Mouse (Mus musculus) intestine, postnatal 0 days (tissue): ENCODE measurements around the gene Tmed1. TPM values are rescaled to one million over a fixed set of nuclear protein-coding genes. Genes with fewer than 3 reads are reported as not detected.
"Not testable (repeated sequence)": the region's sequence is repeated elsewhere in the genome, so short reads cannot be mapped to it uniquely, and the experiment has no call there.

Experiments
- ATAC-seq: fragments of 200-750 bp; cut with Nextera tagmentation; 2 replicates; pipeline ENCODE4 v1.8.0; 2017; ENCODE audit warnings: mild to moderate bottlenecking, moderate TSS enrichment, moderate library complexity
- H3K27ac ChIP-seq: fragments of 300-500 bp; sonication (generic); 2 replicates; pipeline ENCODE4 v1.5.1; 2014; ENCODE audit warnings: mild to moderate bottlenecking, low read depth, low read length, moderate library complexity
- H3K27me3 ChIP-seq: fragments of 300-500 bp; sonication (generic); replicated peaks from 2 replicates; pipeline ENCODE4 v1.6.1; 2014; ENCODE audit warnings: low read length, mixed read lengths; ENCODE audit not compliant: control insufficient read depth, insufficient read depth
- H3K36me3 ChIP-seq: fragments of 300-500 bp; sonication (generic); 2 replicates; pipeline ENCODE4 v1.6.1; 2014; ENCODE audit warnings: mild to moderate bottlenecking, moderate library complexity; ENCODE audit not compliant: control insufficient read depth, insufficient read depth
- H3K4me1 ChIP-seq: fragments of 300-500 bp; sonication (generic); replicated peaks from 2 replicates; pipeline ENCODE4 v1.6.1; 2014; ENCODE audit warnings: antibody characterized with exemption, low read length, mixed read lengths; ENCODE audit not compliant: control insufficient read depth, insufficient read depth
- H3K4me2 ChIP-seq: fragments of 300-500 bp; sonication (generic); replicated peaks from 2 replicates; pipeline ENCODE4 v1.6.1; 2014; ENCODE audit warnings: low read depth, mild to moderate bottlenecking, moderate library complexity
- H3K4me3 ChIP-seq: fragments of 300-500 bp; sonication (generic); 2 replicates; pipeline ENCODE4 v1.5.1; 2014; ENCODE audit warnings: low read depth, low read length
- H3K9ac ChIP-seq: fragments of 300-500 bp; sonication (generic); 2 replicates; pipeline ENCODE4 v1.6.1; 2014; ENCODE audit warnings: mild to moderate bottlenecking, low read depth, low read length
- H3K9me3 ChIP-seq: fragments of 300-500 bp; sonication (generic); 2 replicates; pipeline ENCODE4 v1.6.1; 2016; ENCODE audit warnings: mixed run types; ENCODE audit not compliant: control insufficient read depth
- CTCF ChIP-seq: sonication (generic); IDR thresholded peaks from 2 replicates; pipeline ENCODE4 v1.5.1; 2016; ENCODE audit warnings: low read depth, mild to moderate bottlenecking, control low read depth, antibody characterized with exemption, moderate library complexity
- WGBS: fragments of 180-500 bp; shearing (Covaris S2); extraction: QIAGEN DNeasy Blood & Tissue Kit; methylation state at CpG from one replicate; pipeline ENCODE4 v1.1.7; 2014; 5-methylcytosine and 5-hydroxymethylcytosine counted together
- polyA plus RNA-seq: library from polyadenylated mRNA; unstranded; fragments of >200 nt; fragmentation: Nextera tagmentation; extraction: Ambion mirVana; gene quantifications from 2 replicates; pipeline ENCODE4 v1.2.1, GENCODE M21; 2015

Gene Tmed1
- polyA plus RNA-seq, 1 experiment from 2014 or later = 31.1 TPM

DNA sequence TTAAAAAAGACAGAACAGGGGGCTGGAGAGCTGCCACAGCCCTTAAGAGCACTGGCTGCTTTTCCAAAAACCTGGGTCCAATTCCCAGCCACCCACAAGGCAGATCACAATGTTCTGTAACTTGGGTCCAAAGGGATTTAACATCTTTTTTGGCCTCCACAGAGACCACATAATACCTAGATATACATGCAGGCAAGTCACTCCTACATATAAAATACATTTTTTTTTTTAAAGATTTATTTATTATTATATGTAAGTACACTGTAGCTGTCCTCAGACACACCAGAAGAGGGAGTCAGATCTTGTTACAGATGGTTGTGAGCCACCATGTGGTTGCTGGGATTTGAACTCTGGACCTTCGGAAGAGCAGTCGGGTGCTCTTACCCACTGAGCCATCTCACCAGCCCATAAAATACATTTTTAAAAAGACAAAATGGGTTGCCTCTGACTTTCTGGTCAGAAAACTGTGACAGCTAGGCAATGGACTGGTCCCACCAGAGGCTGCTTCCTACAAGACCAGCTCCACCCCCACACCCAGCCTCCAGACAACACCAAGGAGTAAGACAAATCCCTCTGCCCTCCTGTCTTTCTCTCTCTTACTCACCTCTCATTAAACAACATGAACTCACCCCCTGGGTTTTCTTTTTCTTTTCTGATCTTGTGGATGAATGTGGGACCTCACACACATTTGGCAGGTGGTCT lies 17.2 kb upstream of the Tmed1 start:
- H3K27me3 ChIP-seq = no peaks in the 10 kb centered on the region
- H3K4me3 ChIP-seq = no peak overlapping the region
- 93% methylated on average over 2 of the region's 2 CpGs for WGBS
- no peaks in the 10 kb centered on the region for H3K9me3 ChIP-seq
- H3K4me2 ChIP-seq = no peak overlapping the region
- H3K36me3 ChIP-seq = no peaks in the 10 kb centered on the region
- H3K4me1 ChIP-seq = no peaks in the 10 kb centered on the region
- no peak for TF ChIP-seq CTCF
- H3K9ac ChIP-seq = no peak overlapping the region
- H3K27ac ChIP-seq = no peak overlapping the region
- no peak for ATAC-seq

DNA sequence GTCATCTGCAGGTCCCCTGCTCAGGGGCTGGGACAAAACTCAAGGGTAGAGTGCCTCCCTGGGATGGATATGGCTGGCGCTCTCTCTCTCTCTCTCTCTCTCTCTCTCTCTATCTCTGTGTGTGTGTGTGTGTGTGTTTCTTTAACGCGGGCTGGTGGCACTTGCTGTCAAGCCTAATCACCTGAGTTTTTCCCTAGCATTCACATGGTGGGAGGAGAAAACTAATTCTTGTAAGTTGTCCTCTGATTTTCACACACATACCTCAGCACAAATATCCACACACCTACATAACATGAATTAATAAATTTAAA lies 16.5 kb upstream of the Tmed1 start:
- Histone ChIP-seq H3K4me1 (no peaks in the 10 kb centered on the region), H3K4me2 (no peak overlapping the region), H3K27ac (no peak overlapping the region), H3K9ac (no peak overlapping the region), H3K4me3 (no peak overlapping the region), H3K36me3 (no peaks in the 10 kb centered on the region), H3K9me3 (no peaks in the 10 kb centered on the region), H3K27me3 (no peaks in the 10 kb centered on the region)
- WGBS = 80% methylated on average over 1 of the region's 3 CpGs
- ATAC-seq = no peak
- no peak for TF ChIP-seq CTCF

DNA sequence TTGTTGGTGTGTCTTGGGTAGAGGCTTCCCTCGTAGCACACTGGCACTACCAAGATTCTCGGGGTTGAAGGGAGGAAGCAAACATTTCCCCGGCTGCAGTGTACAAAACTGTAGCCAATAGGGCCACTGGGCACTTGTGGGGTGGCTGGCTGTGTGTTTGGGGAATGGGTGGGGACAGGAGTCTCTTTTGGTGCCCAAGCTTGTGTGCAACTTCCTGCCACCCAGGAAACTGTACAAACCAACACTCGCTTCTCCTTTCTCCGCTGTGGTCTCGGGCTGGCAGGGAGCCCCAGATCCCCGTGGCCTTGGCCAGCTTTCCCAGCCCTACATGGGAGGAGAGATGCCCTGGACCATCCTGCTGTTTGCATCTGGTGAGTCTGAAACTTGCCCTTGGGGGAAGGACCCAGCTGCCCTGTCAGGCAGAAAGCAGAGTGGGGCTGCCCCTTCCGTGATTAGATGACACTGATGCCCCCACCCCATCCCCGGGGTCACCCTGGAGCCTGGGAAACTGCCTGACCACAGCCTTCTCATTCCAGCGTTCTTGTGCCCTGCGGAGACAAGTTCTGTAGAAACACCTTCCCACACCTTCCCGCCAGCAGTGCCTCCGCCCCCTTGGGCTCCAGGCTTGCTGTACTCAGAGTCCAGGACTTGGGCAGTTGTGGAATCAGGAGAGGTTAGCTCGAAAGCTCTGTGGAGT lies 16.0 kb upstream of the Tmed1 start, which contains the start of gene AB124611:
Gene AB124611, plus strand, starts transcription at position 240 of the 697 bp plus-strand sequence.
- H3K4me3 ChIP-seq = no peak within 1 kb of the TSS
- no peaks in the 10 kb centered on the region for H3K27me3 ChIP-seq
- H3K4me2 ChIP-seq = no peak within 1 kb of the TSS
- H3K4me1 ChIP-seq = no peaks in the 10 kb centered on the region
- ATAC-seq = no peak
- H3K9ac ChIP-seq = no peak within 1 kb of the TSS
- no peaks in the 10 kb centered on the region for H3K36me3 ChIP-seq
- no peaks in the 10 kb centered on the region for H3K9me3 ChIP-seq
- no peak within 1 kb of the TSS for H3K27ac ChIP-seq
- no peak for TF ChIP-seq CTCF
- 61% methylated on average over 14 of the region's 14 CpGs for WGBS

DNA sequence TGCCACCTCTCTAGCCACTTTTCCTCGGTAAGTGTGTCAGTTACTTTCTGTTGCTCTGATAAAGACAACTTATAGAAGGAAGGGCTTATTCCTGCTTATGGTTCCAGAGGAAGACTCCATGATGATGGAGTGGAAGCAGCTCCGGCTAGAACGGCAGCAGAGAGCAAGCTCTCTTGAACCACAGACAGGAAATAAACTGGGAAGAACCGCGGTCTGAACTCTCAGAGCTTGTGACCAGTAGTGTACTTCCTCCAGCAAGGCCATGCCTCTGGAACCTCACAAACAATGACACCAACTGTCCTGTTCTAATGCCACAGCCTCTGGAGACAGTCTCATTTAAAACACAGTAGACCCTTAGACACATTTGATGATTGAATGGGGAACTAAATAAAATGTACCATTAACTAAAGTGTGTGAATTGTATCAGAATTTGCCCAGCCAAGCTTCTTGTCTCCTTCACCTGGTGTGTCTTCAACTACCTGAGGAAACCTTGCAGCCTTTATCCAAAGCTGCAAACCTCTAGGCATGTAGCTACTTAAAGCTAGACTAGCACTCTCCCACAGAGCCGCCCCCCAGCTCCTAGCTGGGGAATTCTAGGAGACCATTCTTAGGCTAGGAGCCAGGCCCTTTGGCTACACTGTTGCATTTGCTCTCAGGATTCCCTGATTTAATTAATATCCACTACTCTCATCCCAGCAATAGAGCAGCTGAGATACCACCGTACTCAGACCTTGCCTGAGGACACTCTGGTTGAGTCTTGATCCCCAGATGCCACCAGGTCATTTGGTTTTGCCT lies 15.3 kb upstream of the Tmed1 start:
- Histone ChIP-seq H3K4me2 (no peak overlapping the region), H3K36me3 (no peaks in the 10 kb centered on the region), H3K27ac (no peak overlapping the region), H3K4me3 (no peak overlapping the region), H3K9ac (no peak overlapping the region), H3K4me1 (no peaks in the 10 kb centered on the region), H3K9me3 (no peaks in the 10 kb centered on the region), H3K27me3 (no peaks in the 10 kb centered on the region)
- TF ChIP-seq CTCF = no peak
- no peak for ATAC-seq
- WGBS = 67% methylated on average over 7 of the region's 7 CpGs

DNA sequence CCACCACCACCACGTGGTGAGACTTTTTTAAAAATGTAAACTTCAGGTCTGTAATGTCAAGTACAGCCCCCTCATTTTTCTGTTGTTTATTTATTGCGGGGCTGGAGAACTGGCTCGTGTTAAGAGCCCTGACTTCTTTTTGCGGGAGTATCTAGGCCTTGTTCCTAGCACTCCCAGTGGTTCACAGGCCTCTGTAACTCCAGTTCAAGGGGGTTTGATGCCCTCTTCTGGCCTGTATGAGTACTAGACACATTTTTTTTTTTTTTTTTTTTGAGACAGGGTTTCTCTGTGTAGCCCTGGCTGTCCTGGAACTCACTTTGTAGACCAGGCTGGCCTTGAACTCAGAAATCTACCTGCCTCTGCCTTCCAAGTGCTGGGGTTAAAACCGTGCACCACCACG lies 8.6 kb upstream of the Tmed1 start:
- 0 out of 2 replicates have a peak, but pooled peaks have one; percentile 5 for TF ChIP-seq CTCF
- not testable (repeated sequence) for ATAC-seq, H3K36me3 ChIP-seq, H3K4me2 ChIP-seq, H3K4me3 ChIP-seq, H3K4me1 ChIP-seq, H3K27me3 ChIP-seq, H3K27ac ChIP-seq, H3K9ac ChIP-seq, H3K9me3 ChIP-seq
- 76% methylated on average over 6 of the region's 6 CpGs for WGBS

DNA sequence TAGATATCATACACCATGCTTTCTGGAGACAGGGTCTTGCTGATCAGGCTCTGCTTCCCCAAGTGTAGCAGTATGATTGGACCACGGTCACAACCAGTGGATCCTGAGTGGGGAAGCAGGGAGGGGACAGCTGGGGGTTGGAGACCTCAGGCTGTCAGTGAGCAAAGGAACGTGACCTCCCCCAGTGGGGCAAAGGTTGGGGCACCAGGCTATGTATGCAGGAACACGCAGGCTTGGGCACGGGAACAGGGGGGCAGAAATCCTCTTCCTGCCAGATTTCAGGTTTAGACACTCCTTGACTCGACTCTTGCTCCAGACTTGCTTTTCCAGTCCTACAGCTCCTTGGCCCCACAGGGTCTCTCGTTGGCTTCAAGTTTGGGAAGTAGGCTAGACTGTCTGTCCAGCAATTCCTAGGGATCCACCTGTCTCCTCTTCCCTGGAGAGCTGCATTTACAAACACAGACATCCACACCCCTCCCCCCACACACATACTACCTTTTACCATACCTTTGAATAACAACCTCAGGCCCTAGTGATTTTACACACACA lies 8.0 kb upstream of the Tmed1 start:
- WGBS = 52% methylated on average over 6 of the region's 6 CpGs
- H3K4me3 ChIP-seq = no peak overlapping the region
- no peaks in the 10 kb centered on the region for H3K9me3 ChIP-seq
- H3K9ac ChIP-seq = no peak overlapping the region
- H3K36me3 ChIP-seq = no peaks in the 10 kb centered on the region
- no peaks in the 10 kb centered on the region for H3K27me3 ChIP-seq
- TF ChIP-seq CTCF = no peak
- no peaks in the 10 kb centered on the region for H3K4me1 ChIP-seq
- no peak overlapping the region for H3K4me2 ChIP-seq
- no peak overlapping the region for H3K27ac ChIP-seq
- no peak for ATAC-seq
